Mouse (Mus musculus) heart, embryonic 16.5 days (tissue): Measurements from ENCODE around the gene Rcn1. TPM values are rescaled to one million over a fixed set of nuclear protein-coding genes. Genes with fewer than 3 reads are reported as not detected.

Source experiments
- ATAC-seq: fragments of 200-750 bp; cut with Nextera tagmentation; replicated peaks from 2 replicates; pipeline ENCODE4 v1.8.0; 2017; ENCODE audit warnings: moderate number of reproducible peaks; ENCODE audit not compliant: insufficient read depth, low FRiP score; ENCODE audit errors: extremely low read depth
- H3K27ac ChIP-seq: fragments of 300-500 bp; sonication (generic); 2 replicates; pipeline ENCODE4 v1.5.1; 2014; ENCODE audit warnings: mild to moderate bottlenecking, low read length, control low read depth, moderate library complexity
- H3K27me3 ChIP-seq: fragments of 300-500 bp; sonication (generic); 2 replicates; pipeline ENCODE4 v1.6.1; 2014; ENCODE audit warnings: low read length, mixed read lengths; ENCODE audit not compliant: control insufficient read depth, insufficient read depth
- H3K36me3 ChIP-seq: fragments of 300-500 bp; sonication (generic); 2 replicates; pipeline ENCODE4 v1.6.1; 2014; ENCODE audit not compliant: control insufficient read depth, insufficient read depth
- H3K4me1 ChIP-seq: fragments of 300-500 bp; sonication (generic); 2 replicates; pipeline ENCODE4 v1.6.1; 2014; ENCODE audit warnings: low read length, mixed read lengths; ENCODE audit not compliant: control insufficient read depth, insufficient read depth
- H3K4me2 ChIP-seq: fragments of 300-500 bp; sonication (generic); 2 replicates; pipeline ENCODE4 v1.6.1; 2014; ENCODE audit warnings: low read depth, mild to moderate bottlenecking, control low read depth, low read length
- H3K4me3 ChIP-seq: fragments of 300-500 bp; sonication (generic); 2 replicates; pipeline ENCODE4 v1.5.1; 2014; ENCODE audit warnings: mild to moderate bottlenecking, control low read depth, low read length
- H3K9ac ChIP-seq: fragments of 300-500 bp; sonication (generic); 2 replicates; pipeline ENCODE4 v1.6.1; 2014; ENCODE audit warnings: low read length, control low read depth
- H3K9me3 ChIP-seq: fragments of 300-500 bp; sonication (generic); replicated peaks from 2 replicates; pipeline ENCODE4 v1.6.1; 2016; ENCODE audit warnings: low read length; ENCODE audit not compliant: control insufficient read depth
- WGBS: fragments of 180-500 bp; shearing (Covaris S2); extraction: QIAGEN DNeasy Blood & Tissue Kit; methylation state at CpG from one replicate; pipeline ENCODE4 v1.1.7; 2014; 5-methylcytosine and 5-hydroxymethylcytosine counted together
- polyA plus RNA-seq: library from polyadenylated mRNA; unstranded; fragments of >200 nt; fragmentation: Nextera tagmentation; extraction: Ambion mirVana; gene quantifications from 2 replicates; pipeline ENCODE4 v1.2.1, GENCODE M21; 2015

Gene Rcn1
- polyA plus RNA-seq, 1 experiment from 2014 or later: 123 TPM

DNA sequence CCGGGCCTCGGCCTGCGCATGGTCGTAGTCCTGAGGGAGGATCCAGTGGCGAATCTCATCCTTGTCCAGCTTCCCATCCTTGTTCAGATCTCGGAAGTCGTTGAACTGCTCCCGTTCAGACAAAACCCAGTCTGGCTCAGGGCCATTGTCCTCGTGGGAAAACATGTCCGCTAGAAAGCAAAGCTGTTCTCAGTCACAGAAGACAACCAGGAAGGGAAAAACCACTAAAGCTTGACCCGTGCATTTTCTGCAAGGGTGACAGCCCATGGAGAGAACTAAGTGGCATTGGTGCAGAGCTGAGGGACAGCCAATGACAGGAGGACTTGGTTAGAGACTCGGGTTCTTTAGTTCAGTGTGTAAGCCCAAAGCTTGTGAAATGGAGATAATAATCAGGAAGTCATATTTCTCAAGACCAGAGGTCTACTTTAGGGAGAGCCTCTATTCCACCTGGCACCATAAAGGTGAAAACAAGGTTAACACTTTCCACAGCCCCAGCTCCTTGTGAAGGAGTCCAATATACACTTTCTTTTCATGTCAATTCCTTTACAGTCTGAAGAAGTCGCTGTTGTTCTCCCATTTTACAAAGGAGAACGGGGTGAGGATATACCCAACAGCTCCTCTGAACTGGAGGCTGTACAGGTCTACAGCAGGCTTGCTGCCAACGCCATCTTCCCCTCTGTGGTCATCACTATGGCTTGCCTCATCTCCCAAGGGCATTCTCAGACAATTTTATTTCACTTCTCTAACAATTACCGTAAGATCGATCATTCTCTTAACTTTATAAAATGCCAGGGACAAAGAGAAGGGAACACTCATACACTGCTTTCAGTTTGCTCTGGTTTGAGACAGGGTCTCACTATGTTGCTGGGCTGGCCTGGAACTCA lies 9.9 kb downstream of the Rcn1 start:
- Histone ChIP-seq H3K9me3 (no peaks in the 10 kb centered on the region), H3K27me3 (no peaks in the 10 kb centered on the region), H3K27ac (no peak overlapping the region), H3K4me3 (no peak overlapping the region), H3K4me1 (peaks cover 6% of the 10 kb centered on the region; the same call in 1 of the 2 replicates), H3K4me2 (no peak overlapping the region), H3K9ac (no peak overlapping the region), H3K36me3 (peaks cover 44% of the 10 kb centered on the region)
- WGBS: 79% methylated on average over 17 of the region's 17 CpGs
- no peak for ATAC-seq

DNA sequence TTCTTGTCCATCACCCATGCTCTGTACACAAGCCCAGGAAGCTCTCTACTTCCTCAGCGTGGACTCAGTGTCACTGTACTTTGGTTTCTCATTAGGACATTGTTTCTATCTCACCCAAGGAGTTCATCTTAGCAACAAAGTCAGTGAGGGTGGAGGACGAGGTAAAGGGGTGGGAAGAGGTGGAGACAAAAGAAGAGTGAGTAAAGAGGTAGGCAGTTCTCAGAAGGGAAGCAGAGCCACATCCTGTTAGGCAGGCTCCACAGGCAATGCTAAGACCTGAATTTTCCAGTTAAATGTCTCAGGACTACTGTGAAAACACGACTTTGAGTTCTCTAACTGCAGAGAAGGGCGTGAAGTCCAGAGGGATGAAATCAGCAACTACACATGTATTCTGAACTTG lies 12.7 kb downstream of the Rcn1 start:
- Histone ChIP-seq H3K9ac (no peak overlapping the region), H3K4me1 (no peaks in the 10 kb centered on the region), H3K27ac (no peak overlapping the region), H3K4me3 (no peak overlapping the region), H3K36me3 (peaks cover 32% of the 10 kb centered on the region), H3K4me2 (no peak overlapping the region), H3K9me3 (no peaks in the 10 kb centered on the region), H3K27me3 (no peaks in the 10 kb centered on the region)
- WGBS: 84% methylated on average over 4 of the region's 4 CpGs
- ATAC-seq: no peak

DNA sequence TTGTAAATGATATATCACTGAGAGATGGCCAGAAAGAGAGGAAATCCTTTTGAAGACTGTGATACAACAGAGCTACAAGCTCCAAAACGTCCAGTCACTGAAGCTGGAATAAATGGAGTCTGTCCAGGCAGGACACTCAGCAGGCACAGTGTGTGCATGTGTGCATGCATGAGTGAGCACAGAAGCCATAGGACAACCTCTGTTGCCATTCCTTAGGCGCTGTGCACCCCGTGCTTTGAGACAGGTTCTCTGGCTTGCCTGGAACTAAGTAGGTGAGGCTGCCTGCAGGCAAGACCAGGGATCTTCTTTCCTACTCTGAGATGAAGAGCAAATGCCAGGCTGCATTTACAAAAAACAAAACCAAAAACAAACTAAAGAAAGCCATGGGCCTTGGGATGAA lies 14.1 kb downstream of the Rcn1 start:
- no peak for ATAC-seq
- no peak overlapping the region for H3K27ac ChIP-seq
- H3K9ac ChIP-seq: no peak overlapping the region
- no peaks in the 10 kb centered on the region for H3K9me3 ChIP-seq
- H3K27me3 ChIP-seq: no peaks in the 10 kb centered on the region
- WGBS: 78% methylated on average over 3 of the region's 3 CpGs
- H3K36me3 ChIP-seq: peaks cover 29% of the 10 kb centered on the region
- no peak overlapping the region for H3K4me2 ChIP-seq
- H3K4me3 ChIP-seq: no peak overlapping the region
- no peaks in the 10 kb centered on the region for H3K4me1 ChIP-seq

DNA sequence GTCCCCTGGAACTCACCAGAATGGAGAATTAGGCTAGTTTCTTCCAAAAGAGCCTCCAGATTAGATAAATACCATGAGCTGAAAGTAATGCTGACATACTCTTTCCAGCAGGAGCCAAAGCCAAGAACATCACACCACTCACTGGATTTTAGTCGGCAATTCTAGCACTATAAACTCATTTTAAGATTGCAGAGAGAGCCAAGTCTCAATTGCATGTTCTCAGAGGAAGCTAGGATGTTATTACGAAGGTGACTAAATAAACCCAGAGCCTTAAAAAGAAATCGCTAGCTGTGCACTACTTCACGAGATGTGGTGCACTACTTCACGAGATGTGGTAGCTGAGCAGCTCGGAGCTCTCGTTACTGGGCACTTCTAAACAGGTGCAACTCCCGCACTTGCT lies 16.1 kb downstream of the Rcn1 start:
- Histone ChIP-seq H3K9me3 (no peaks in the 10 kb centered on the region), H3K4me2 (no peak overlapping the region), H3K27me3 (no peaks in the 10 kb centered on the region), H3K4me1 (no peaks in the 10 kb centered on the region), H3K36me3 (peaks cover 23% of the 10 kb centered on the region; the same call in 1 of the 2 replicates), H3K27ac (no peak overlapping the region), H3K9ac (no peak overlapping the region), H3K4me3 (no peak overlapping the region)
- WGBS: 74% methylated on average over 8 of the region's 8 CpGs
- no peak for ATAC-seq

DNA sequence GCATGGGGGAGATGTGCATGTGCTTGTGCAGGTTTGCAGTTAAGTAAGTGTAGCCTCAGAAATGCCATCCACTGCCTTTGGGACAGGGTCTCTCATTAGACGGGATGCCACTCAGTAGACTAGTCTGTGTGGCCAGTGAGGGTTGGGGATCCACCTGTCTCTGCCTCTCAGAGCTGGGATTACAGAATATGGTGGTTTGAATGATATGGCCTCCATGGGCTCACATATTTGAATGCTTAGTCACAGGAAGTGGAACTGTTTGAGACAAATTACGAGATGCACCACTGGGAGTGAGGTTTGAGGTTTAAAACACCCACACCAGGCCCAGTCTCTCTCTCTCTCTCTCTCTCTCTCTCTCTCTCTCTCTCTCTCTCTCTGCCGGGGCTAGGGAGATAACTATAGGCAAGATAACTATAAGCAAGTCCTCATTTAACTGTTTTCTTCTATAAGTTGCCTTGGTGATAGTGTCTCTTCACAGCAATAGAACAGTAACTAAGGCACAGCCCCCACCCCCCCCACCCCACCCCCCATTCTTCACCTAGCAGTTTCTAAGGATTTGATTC lies 18.3 kb downstream of the Rcn1 start:
- Histone ChIP-seq H3K9me3 (no peaks in the 10 kb centered on the region), H3K4me1 (no peaks in the 10 kb centered on the region), H3K27ac (no peak overlapping the region), H3K27me3 (no peaks in the 10 kb centered on the region), H3K9ac (no peak overlapping the region), H3K36me3 (peaks cover 6% of the 10 kb centered on the region; the same call in 1 of the 2 replicates), H3K4me2 (no peak overlapping the region), H3K4me3 (no peak overlapping the region)
- whole genome bisulfite sequencing: 67% methylated on average over 3 of the region's 3 CpGs
- no peak for ATAC-seq

DNA sequence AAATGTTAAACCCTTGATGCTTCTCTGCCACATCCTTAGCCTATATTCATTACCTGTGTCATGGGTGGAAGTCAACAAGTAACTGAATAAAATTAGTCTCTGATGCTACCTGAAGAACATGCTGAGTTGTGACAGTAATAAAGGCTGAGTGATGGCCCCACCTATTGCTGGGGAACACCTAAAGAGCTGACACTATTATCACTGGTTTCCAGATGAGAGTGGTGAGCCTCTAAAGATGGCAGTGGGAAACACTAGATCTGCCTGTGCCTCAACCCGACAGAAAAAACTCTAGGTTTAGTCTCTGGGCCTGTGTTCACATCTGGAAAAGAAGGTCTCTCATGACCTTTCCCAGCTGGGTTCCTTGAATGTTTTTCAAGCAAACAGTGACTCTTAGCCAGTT lies 19.4 kb downstream of the Rcn1 start:
- Histone ChIP-seq H3K9ac (no peak overlapping the region), H3K27me3 (no peaks in the 10 kb centered on the region), H3K4me3 (no peak overlapping the region), H3K27ac (no peak overlapping the region), H3K9me3 (no peaks in the 10 kb centered on the region), H3K36me3 (peaks cover 3% of the 10 kb centered on the region; the same call in 1 of the 2 replicates), H3K4me1 (no peaks in the 10 kb centered on the region), H3K4me2 (no peak overlapping the region)
- no peak for ATAC-seq
- WGBS: 63% methylated on average over 1 of the region's 1 CpGs

DNA sequence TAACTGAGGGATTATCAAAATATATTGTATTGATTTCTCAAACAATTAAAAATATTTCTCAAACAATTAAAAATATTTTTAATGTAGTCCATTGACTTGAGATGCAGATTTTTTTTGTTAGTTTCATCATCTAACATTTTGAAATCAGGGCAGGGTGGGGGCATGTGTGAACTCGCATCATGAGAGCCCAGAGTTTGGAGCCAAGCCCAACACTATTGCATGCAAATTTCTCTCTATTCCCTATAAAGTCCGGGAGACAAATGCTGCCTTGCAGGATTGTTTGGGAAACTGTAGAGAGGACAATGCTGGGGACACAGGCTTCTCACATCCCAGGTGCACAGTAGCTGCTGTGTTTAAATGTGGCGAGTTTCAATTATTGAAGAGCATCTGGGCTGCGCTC lies 23.4 kb downstream of the Rcn1 start:
- Histone ChIP-seq H3K27me3 (no peaks in the 10 kb centered on the region; the same call in 1 of the 2 replicates), H3K4me2 (no peak overlapping the region), H3K4me1 (no peaks in the 10 kb centered on the region), H3K36me3 (no peaks in the 10 kb centered on the region), H3K4me3 (no peak overlapping the region), H3K27ac (no peak overlapping the region), H3K9me3 (no peaks in the 10 kb centered on the region), H3K9ac (no peak overlapping the region)
- 75% methylated on average over 4 of the region's 4 CpGs for WGBS
- no peak for ATAC-seq

DNA sequence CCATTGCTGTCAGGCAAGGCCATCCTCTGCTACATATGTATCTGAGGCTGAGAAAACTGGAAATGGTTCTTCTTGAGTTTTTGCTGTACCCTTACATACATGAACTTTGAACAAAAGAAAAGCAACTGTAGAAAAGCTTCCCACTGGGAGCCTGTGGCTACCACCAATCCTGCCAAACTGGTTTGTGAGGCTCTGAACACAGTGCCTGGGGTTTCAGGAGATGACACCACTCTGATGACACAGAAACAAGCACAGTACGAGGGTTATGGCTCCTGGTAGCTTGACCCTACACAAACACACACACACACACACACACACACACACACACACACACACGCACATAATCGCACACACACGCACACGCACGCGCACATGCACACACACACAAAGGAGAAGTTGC lies 23.9 kb downstream of the Rcn1 start:
- H3K4me2 ChIP-seq: no peak overlapping the region
- WGBS: 90% methylated on average over 7 of the region's 7 CpGs
- H3K4me3 ChIP-seq: no peak overlapping the region
- H3K4me1 ChIP-seq: no peaks in the 10 kb centered on the region
- H3K27ac ChIP-seq: no peak overlapping the region
- H3K36me3 ChIP-seq: no peaks in the 10 kb centered on the region
- no peaks in the 10 kb centered on the region; the same call in 1 of the 2 replicates for H3K27me3 ChIP-seq
- no peaks in the 10 kb centered on the region for H3K9me3 ChIP-seq
- no peak overlapping the region for H3K9ac ChIP-seq
- no peak for ATAC-seq

DNA sequence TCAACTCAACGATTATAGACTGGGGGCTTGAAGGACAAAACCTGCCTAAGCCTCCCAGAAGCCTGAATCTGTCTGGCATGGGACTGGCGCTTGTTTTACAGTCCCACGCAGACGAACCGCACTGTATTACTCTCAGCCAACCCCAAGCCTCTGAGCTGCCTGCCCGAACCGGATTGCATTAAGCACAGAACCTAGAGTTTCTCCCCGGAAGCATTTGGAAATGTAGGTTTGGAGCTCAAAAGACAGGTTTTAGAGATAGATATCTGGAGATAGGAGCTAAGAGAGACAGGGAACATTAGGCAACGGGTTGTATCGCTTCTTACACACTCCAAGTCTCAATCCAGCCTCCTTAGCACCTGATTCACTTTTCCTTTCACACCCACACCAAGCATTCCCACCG lies 25.5 kb downstream of the Rcn1 start:
- no peaks in the 10 kb centered on the region for H3K36me3 ChIP-seq

More for the DNA sequence above, 25.5 kb downstream of the Rcn1 start:
- WGBS: 81% methylated on average over 11 of the region's 11 CpGs
- Histone ChIP-seq H3K4me1 (no peaks in the 10 kb centered on the region), H3K27me3 (peaks cover 3% of the 10 kb centered on the region; the same call in 1 of the 2 replicates), H3K4me2 (no peak overlapping the region), H3K9me3 (no peaks in the 10 kb centered on the region), H3K27ac (no peak overlapping the region), H3K9ac (no peak overlapping the region), H3K4me3 (no peak overlapping the region)
- no peak for ATAC-seq
